Mouse (Mus musculus): ENCODE measurements around the gene Icosl.
"Not testable (repeated sequence)": the region's sequence is repeated elsewhere in the genome, so short reads cannot be mapped to it uniquely, and the experiment has no call there.

Gene Icosl

DNA sequence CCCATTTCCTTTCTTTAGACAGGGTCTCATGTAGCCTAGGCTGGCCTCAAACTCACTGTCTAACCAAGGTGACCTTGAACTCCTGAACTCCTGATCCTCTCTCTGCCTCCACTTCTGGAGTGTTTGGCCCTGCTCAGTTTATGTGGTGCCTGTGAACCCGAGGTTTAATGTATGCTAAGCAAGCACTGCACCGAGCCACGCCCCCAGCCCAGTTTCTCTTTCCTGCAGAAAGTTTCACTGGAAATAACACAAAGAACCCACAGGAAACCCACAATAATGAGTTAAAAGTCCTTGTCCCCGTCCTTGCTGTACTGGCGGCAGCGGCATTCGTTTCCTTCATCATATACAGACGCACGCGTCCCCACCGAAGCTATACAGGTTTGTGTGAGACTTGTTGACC is 5.9 kb downstream of the Icosl start:
- peak; percentile 62 for DNase-seq (ENCODE audit: low read depth, low spot score)

DNA sequence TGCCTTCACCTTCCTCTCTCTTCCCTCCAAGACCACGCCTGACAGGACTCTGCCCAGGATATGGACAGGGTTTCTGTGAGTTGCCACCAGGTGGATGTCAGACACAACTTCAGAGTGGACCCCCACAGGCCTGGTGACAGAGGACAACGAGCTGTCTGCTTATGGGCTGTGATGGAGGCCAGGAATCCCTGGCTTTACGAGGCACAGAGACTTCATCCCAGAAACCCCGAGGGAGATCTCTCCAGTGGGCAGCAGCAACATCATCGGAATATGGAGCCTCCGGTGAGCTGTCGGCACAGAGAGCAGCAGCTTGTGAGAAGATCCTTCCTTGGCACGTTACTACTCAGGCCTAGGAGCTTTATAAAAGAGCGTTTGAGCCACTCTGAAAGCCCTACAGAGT is 8.8 kb downstream of the Icosl start:
- DNase-seq (ENCODE audit: low read depth, low spot score) = no peak

DNA sequence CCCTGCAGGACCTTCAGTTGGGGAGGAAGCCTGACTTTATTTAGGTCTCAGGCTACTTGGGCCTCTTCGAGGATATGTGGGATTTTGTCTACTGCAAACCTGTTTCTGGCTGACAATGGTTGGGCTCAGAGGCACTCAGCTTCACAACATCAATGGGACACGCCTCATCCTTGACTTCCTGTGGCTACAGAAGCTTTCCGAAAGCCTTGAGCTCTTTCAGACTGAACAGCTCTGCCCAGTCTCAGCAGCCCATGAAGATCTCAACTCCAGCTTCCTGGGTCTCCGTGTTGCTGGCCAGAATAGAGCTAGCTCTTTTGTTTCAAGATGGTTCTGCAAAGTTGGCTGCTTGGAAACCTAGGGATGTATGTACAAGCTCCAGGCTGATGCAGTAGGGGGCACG is 9.2 kb downstream of the Icosl start:
- peak; percentile 21 for DNase-seq (ENCODE audit: low read depth, low spot score)

DNA sequence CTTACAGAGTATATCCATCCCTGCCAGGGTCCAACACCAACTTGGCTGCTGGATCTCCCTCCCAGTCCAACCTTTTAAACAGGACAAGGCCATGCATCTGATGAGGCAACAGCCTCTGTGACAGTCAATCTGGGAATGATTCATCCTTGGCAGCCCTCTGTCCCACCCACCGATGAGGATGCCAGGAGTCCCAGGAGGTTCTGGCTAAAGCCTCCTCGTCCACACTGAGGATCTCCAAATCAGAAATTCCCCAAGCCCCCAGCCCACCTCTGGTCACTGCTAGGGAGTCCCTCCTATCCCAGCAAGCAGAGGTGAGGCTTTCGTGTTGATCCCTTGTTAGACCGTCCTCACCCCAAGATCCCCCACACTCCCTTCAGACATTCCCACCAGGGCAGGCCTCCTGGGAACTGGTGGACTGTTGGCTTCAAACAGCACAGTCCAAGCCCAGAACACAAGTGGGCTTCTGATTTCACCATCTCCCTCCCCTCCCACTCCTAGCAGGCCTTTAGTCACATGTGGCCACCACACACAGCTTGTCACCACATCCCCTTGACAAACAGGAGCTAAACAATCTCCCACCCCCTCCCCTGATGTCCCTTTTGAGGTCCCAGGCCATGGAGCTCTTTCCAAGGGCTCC is 11.0 kb downstream of the Icosl start:
- DNase-seq (ENCODE audit: low read depth, low spot score) = no peak

DNA sequence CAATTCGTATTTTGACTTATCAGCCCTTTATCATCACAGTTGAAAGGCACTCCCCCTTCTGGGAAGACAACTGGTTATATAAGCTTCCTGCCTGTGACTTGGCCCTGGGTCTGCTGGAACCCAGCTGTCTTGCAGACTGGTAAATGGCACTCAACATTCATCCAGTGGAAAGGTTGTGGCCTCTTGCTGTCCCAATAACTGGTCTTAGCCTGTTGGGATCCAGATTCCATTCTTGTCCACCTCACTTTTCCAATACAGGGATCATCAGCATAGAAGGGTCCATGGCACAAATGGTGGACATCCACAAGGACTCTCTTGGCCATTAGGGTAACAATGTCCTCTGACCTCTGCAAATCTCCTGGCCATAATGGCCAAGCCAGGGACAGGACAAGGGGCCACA is 15.0 kb downstream of the Icosl start:
- DNase-seq (ENCODE audit: low read depth, low spot score) = no peak

DNA sequence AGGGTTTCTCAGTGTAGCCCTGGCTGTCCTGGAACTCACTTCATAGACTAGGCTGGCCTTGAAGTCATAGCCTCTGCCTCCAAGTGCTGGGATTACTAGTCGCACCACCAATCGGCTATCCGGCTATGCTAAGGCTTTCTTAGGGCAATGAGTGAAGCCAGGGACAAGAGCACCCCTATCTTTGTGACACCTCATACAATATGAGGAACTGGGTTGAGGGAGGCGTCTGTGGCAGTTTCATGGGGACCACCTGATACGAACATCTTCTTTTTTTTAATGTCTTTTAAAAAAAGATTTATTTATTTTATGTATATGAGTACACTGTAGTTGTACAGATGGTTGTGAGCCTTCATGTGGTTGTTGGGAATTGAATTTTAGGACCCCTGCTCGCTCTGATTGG is 16.6 kb downstream of the Icosl start:
- no peak for DNase-seq (ENCODE audit: low read depth, low spot score)

DNA sequence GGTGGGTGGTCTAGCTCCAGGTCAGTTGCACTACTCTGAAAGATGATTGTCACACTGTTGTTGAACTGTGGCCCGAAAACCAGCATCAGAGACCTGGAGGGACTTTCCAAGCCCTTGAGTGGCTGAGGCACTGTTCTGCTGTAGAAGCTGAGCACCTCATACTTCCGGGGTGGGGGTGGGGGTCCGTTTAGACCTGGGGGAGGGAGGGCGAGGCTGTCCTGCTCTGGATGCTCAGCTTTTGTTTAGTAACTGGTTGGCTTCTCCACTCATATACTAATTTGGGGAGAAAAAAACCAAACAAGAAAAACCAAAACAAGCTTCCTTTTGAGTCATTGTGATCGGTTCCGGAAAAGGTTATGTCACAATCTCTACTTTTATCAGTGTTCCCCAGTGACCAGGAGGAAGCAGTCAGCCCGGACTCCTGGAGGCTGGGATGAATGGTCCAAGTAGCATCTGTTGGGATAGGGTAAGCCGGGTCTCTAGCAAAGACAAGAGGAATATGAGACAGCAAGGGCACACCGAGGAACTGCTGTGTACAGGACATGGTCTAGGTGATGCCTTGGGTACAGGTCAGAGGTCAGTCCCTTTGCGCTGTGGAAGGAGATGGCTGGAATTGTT is 17.5 kb downstream of the Icosl start:
- DNase-seq (ENCODE audit: low read depth, low spot score) = no peak

DNA sequence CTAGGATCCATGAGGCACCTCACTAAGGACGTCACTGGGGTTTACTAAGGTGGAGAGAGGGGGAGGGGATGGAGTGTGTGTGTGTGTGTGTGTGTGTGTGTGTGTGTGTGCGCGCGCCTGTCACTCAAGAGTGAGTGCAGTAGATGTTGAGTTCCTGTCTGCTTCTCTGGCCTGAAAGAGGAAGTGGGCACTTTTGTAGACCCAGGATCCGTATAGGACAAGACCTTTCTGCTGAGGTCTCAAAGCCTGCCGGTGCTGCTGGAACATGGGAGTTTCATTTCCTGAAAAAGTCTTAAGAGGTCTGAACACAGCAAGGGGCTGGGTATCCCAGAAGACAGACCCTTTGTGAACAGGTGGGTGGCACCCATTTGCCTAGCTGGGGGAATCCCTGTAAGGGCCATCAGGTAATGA is 18.0 kb downstream of the Icosl start:
- no peak for DNase-seq (ENCODE audit: low read depth, low spot score)

DNA sequence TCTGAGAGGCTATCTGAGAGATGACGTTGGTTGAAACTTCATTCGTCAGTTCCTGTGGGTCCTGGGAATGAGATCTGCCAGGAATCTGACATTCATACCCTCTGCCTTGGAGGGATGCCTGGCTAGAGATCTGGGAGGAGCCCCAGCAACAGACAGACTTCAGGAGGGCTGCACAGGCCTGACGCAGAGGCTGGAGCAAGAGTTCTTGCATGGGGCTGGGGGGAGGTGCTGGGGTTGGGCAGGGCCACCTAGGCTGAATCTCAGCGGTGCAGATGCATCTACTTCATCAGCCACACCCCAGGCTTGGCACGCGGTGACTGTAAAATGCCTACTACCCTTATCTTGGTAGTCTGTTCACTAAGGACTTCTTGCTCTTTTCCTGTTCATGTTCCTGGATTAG is 21.1 kb downstream of the Icosl start:
- DNase-seq (ENCODE audit: low read depth, low spot score) = peak; percentile 34

DNA sequence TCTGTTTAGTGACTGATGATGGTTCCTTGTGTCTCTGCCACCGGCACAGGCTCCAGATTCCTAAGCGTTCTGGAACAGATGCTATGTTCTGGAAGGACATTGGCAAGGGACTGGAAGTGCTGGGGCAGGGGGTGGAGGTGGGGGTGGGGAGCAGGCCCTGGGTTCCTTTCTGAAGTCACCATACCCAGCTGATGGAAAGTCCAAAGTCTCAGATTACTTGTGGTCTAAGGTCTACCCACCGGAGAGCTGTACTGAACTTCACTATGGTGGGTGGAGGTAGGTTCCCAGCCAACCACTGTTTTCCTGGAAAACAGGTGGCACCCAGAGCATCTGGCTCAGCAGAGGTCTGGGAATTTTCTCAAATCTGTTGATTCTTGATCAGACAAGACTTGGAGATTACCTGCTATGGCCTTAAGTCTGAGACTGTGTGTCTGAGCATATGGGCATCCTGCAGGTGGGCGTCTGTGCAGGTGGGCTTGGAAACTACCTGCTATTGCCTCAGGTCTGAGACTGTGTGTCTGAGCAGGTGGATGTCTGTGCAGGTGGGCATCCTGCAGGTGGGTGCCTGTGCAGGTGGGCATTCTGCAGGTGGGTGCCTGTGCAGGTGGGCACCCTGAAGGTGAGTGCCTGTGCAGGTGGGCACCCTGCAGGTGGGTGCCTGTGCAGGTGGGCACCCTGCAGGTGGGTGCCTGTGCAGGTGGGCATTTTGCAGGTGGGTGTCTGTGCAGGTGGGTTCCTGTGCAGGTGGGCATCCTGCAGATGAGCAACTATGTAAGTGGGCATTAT is 21.8 kb downstream of the Icosl start:
- no peak for DNase-seq (ENCODE audit: low read depth, low spot score)

DNA sequence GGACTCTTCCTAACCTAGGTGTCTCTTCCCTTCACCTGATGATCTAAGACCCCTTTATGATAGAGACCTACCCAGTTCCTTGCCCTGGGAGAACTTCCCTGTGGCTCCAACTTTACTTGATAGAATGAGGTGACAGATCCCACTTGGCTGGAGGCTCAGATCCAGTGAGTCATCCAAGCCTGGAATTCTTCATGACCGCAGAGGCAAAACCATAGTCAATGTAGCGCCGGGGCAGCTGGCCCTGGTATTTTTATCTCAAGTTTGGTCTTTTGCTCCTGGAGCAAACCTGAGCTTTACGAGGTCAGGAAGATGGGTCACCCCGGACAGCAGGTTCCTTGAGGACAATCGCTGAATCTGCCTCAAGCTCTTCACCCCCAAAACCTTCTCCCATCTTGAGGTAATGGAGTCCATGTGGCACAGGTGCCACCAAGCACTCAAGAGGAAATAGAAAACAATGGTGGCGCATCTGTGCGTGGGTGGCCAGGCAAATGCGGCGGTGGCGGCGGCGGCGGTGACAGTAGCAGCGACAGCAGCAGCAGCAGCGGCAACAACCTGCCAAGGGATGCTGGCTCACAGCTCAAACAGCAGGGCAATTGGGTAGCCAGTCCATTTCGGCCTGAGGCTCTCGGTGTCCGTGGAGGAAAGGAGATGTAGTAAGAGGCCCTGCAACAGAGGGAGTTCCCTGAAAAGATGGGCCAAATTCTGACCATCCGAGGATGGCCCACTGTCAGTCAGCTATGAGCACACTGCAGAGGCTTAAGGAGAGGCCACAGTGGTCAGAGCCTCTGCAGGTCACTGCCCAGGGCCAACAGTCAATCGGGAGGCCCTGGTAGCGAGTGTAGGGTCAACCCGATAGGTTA is 23.0 kb downstream of the Icosl start:
- peak; percentile 19 for DNase-seq (ENCODE audit: low read depth, low spot score)

DNA sequence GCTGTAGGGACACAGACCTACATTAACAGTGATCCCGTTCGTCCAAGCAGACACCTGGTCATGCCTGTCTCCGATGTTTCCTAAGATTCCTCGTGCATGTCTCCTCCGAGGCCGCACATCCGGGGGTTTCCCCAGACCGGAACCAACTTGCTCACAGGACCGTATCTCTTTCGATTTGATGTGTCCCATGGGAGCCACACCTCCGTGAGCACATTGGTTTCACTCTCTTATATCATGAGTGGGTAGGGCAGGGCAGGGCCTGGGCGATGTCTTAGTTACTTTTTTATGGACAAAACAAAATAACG is 23.6 kb downstream of the Icosl start:
- DNase-seq (ENCODE audit: low read depth, low spot score) = no peak

DNA sequence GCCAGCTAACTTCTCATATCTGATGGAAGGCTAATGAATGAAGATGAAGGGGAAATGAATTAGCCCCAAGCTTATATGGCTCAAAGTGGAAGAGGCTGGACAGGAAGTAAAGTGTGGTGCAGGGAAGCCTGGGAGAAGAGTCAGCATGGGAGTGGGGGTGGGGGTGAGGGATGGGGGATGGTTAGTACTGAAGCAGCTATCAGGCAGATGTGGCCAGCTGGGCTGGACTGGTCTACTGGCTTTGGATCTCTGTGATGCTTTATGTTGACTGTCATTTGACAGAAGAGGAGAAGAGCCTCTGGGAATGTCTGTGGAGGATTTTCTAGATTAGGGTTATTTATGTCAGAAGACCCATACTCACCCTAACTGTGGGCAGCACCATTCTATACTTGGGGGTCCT is 26.1 kb downstream of the Icosl start:
- DNase-seq (ENCODE audit: low read depth, low spot score) = no peak

DNA sequence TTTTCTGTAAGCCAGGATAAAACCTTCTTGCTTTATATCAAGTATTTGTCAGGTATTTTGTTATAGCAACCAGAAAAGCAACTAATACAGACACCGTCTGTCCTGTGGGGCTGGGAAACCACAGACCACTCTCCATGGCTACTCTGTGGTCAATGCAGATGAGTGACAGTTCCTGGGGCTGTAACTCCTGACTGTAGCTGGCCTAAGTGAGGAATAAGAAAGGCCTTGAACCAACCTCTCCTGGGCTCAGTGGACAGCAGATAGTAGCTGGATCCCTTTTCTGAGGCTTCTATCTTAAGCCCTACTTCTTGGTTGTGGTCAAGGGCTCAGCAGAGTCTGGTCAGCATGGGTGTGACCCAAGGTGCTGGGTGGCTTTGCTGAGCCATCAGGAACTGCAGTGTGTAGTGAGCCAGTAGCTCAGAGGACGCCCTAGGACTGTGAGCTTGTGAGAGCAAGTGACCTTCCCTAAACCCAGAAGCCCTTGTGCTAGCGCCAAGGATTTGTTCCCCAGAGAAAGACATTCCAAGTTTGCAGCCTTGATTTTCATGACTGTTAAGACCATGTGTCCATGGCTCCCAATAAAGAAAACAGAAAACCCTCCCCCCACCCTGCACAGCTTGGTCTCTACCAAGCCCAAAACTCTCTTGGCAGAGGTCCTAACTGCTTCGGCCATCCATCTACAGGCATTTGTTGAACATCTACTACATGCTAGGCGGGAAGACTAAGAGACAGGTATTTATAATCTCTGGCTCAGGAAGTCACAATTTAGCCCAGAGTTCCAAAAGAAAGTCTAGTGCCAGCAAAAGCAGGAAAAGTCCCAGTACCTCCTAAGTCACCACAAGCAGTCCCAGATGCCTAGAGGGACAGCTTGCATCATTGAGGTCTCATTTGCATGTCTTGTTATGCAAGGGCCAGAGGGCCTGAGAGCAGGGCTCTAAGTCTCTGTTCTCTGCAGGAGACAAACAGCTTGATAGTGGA is 27.1 kb downstream of the Icosl start:
- DNase-seq (ENCODE audit: low read depth, low spot score) = peak; percentile 82

DNA sequence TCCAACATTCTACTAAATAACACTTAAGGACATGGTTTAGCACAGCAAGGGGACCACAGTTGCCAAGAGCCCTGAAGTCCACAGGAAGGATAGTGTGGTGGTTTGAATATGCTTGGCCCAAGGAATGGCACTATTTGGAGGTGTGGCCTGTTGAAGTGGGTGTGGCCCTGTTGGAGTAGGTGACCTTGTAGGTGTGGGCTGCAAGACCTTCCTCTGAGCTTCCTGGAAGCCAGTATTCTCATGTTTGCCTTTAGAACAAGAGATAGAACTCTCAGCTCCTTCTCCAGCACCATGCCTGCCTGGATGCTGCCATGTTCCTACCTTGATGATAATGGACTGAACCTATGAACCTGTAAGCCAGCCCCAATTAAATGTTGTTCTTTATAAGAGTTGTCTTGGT is 30.8 kb downstream of the Icosl start:
- DNase-seq (ENCODE audit: low read depth, low spot score) = not testable (repeated sequence)

DNA sequence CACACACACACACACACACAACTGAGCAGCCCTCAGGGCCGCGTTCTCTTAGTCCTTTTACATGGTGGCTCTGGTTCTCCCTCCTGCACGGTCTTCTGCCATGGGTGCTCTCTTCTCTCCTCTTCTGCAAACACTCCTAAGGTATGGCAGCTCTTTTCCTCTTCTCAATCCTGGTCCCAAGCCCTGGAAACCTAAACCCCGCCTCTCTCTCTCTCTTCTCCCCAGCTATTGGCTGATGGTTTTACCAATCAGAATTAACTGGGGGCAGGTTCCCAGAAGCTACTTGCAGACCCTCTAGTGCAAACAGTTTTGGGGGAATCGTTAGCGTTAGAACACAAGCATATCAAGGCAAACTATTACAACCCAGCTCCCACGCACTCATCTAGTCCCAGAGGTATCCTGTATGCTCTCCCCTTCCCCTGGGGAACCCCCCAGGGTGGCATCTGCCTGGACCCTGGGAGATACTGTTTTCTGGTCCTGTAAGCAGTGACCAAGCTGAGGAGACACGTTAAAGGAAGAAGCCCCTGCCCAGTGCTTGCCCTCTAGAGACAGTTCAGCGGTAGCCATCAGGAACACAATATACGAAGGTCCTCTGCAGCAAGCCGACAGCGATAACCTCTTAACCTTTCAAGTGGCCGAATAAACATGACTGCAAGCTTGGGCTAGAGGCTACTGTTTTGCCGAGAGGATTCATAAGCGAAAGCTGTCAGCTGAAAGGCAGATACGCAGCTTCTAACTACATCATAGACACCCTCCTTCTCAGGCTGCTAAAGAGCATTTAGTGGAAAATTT is 32.1 kb downstream of the Icosl start:
- no peak for DNase-seq (ENCODE audit: low read depth, low spot score)

DNA sequence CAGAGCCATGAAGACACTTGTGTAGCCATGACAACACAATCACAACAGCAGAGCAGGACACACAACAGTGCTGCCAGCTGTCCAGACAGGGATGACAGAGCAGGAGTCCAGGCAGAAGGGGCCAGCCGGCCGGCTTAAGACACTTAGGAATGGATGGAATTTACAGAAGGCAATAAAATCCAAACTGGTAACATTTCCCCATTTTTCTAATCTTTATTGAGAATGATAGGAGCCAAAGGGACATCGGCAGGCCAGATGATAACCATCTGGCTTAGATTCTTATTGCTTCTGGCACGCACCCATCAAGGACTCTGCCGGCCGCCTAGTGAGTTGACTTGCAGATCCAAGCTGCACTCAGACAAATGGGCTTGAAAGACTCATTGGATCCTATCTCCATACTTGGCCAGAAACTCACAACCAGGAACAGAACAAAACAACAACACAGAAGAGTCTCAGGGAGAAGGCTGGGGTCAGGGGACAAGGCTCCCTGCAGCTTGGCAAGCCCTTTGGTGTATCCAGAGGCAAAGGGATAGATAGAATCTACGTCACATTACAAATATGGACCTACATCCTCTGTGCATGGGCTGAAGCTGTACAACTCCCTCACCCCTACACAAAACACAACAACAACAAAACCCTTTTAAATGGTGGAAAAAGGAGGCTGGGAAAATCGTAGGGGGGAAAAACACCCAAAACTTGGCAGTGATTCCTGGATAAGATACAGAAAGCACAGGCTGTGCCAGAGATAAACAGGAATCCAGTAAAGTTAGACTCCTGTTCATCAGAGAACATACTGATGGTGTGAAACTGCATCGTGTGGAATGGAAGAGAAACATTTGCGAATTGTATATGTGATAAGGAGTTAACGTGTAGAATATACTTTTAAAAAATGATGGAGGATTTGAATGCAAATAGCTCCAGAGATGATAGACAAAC is 35.7 kb downstream of the Icosl start:
- no peak for DNase-seq (ENCODE audit: low read depth, low spot score)

DNA sequence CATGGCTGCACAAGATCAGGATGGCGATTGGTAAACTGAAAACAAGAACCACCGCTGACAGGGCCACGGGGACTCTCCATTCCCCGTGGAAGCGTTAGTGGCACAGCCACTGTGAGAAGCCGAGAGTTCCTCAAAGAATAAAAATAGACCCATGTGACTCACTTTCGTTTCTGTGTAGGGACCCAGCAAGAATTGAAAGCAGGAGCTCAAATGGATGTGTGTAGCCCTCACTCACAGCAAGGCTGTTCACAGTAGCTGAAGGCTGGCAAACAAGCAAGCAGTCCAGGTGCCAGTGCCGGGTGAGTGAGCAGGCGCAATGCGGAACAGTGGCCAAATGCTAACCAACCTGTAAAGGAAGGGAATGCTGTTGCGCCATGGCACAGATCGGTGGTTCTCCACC is 36.4 kb downstream of the Icosl start:
- DNase-seq (ENCODE audit: low read depth, low spot score) = no peak

DNA sequence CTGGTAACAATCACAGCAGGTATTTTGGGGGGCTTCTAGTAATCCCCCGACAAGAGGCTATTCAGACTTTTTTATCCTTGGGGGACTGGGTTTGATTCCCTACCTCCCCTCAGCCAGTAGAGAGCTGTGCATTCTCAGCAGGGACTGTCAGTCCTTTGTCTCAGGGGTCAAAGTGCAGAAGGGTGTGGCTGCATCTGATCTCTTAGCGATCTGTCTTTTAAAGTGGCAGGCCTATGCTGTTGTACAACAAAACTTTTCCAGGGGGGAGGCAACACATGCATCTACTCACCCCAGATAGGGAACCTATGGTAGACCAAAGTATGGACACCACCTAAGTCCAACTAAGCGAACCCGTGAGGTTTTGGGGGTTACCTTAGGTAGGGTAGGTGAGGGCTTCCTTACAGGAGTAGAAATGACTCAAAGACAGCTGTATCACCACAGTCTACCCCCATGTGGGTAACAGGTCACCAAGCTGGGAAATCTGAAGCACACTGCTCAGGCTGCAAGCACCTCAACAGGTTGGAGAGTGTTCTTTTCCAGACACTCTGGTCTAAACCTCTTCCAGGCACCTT is 45.5 kb downstream of the Icosl start:
- peak; percentile 15 for DNase-seq (ENCODE audit: low read depth, low spot score)

Measured in ZHBTc4 (cell line).